Mouse (Mus musculus): ENCODE measurements at regions not wholly inside any gene's neighbourhood (a gene's known extent, or its start where the extent isn't known, plus 50 kb on each side); places are given as distances from the start of the nearest gene placed in this dataset.

DNA sequence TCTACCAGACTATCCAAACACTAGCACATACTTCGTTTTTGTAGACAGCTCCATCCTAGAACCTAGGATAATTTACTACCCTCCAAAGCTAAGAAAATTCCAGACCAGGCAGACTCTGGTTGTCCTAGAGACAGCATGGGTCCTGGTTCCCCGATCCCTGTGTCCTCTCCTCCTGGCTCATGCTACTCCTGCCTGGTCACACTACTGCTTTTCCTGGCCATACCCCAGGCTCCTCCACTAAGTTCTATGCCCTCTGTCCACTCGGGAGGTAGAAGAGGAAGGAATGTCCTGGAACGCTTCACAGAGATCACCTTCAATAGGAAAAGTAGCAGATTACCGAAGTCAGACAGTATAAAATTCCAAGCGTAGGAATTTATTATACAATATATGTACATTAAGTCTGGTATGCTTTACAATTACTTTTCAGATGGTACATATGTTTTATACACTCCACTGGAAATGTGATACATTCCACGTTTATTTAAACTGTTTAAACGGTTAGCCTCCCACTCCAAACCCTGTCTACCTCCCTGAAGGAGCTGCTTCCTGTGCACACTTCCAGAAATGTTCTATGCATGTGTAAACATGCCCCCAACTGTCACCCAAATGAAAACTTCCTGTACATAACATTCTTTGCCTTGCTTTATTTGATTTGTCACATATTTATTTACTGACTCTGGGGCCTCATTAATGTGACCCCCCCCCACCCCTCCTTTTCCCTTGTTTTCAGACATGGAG lies 151.6 kb downstream of the Adamts15 start:
- DNase-seq: no peak

GRCm38 (mm10) chr9:30769435-30769729 lies 152.9 kb downstream of the Adamts15 start:
- DNase-seq: no peak

GRCm38 (mm10) chr9:30768665-30769434 lies 153.4 kb downstream of the Adamts15 start:
- no peak for DNase-seq

- DNase-seq: no peak
These were observed 155.6 kb downstream of the Adamts15 start for GRCm38 (mm10) chr9:30766701-30767100.

- no peak for DNase-seq
These were observed 156.1 kb downstream of the Adamts15 start for GRCm38 (mm10) chr9:30766171-30766570.

- no peak for DNase-seq
These were observed 157.2 kb downstream of the Adamts15 start for GRCm38 (mm10) chr9:30765017-30765569.

DNA sequence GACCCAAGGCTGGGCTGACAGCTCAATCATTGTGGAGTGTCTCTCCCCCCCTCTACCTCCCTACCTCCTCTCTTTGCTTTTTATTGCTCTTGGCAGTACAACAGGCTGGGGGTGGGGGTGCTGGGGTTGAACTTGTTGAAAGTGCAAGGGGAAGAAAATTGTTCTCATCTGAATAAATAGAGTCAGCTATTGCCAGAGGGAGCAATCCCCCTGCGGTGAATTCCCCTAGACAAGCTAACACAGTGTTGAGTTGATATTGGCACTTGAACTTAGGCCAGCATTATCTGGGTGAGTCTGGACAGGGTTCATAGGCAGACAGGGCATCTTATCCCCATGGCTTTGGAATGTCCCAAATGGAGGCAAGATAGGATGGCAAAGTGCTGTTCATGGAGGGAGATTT lies 159.3 kb downstream of the Adamts15 start:
- DNase-seq: peak; percentile 5

GRCm38 (mm10) chr9:30758121-30758520 lies 164.1 kb downstream of the Adamts15 start:
- DNase-seq: no peak

DNA sequence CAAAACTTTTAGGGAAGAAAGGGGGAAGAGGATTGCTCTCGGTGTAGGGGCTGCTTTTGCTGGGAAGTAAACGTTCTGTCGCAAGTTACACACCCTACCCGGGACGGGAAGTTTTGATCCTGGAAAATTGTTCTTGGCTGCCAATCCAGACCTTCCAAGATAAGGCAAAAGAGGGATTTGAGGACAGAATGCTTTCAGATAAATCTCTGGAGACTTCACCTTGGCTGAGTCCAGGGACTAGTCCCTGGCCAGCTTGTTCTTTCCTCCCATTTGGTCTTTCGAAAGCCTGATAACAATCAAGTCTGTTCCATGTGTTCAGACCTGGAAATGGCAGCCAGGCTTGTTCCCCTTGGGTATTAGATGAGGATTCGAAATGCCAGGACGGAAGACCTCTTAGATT lies 164.8 kb downstream of the Adamts15 start:
- no peak for DNase-seq

DNA sequence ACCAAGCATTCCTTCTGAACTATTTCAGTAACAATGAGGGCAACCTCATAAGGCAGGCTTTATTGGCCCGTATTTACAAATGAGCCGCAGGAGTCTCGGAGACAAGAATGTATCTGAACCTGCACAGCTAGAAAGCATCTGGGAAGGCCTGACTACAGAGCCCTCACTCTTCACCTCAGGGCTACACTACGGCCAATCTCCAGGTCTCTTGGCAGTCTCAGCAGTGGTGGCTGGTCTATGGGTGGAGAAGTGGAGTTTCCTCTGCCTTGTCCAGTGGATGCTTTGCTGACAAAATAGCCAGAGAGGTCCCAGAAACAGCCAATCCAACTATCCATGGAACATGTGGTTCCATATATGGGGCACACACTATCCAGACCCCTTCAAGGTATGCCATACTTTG lies 165.5 kb downstream of the Adamts15 start:
- no peak for DNase-seq

DNA sequence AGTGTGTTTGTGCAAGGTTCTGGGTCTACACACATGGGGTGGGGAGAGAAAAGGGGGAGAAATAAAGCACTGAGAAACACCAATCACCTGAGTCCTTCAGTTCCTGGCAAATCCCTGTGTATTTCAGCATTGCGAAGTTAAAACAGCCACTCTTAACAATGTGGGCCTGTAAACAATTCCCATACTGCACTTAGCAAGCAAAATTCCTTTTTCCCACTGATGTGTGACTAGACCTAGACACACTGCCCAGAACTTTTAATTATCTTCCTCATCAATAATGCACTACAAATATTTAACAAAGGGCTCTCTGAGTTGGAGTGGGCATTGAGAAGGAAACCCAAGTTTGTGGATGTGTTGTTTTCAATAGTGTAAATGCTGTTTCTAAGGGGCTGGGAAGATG lies 166.7 kb downstream of the Adamts15 start:
- no peak for DNase-seq

GRCm38 (mm10) chr9:30754826-30755225 lies 167.4 kb downstream of the Adamts15 start:
- no peak for DNase-seq

- no peak for DNase-seq
These were observed 178.8 kb downstream of the Adamts15 start for GRCm38 (mm10) chr9:30743471-30743870.

DNA sequence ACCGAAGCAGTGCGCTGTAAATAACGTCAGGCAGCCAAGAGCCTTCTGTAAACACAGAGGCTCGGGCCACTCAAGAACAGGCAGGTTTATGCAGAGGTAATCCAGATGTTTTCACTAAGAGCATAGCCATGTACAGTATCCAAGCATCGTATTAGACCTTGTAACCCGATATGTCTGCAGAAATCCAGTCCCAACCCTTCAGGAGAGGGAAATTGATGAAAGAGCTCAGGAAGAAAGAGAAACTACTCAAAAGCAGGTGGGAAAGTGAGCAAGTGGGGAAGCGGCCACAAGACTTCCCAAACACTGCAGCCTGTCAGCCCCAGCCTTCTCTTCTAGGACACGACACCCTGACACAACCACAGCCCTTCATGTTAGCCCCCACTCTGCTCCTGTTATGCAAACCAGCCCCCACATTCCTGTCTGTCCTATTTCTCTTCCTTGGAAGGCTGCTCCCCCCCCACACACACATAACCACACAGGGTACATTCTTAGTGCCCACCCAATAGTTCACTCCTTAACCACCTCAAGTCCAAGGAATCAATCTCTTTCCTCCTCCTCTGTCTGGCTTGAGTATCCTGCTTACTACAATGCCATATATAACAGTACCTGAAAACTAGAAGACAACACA lies 179.7 kb downstream of the Adamts15 start:
- DNase-seq: no peak

GRCm38 (mm10) chr9:30731687-30732086 lies 190.6 kb downstream of the Adamts15 start:
- no peak for DNase-seq

GRCm38 (mm10) chr9:30723364-30724070 lies 198.7 kb downstream of the Adamts15 start:
- DNase-seq: no peak

GRCm38 (mm10) chr9:30721861-30722260 lies 200.4 kb downstream of the Adamts15 start:
- no peak for DNase-seq

DNA sequence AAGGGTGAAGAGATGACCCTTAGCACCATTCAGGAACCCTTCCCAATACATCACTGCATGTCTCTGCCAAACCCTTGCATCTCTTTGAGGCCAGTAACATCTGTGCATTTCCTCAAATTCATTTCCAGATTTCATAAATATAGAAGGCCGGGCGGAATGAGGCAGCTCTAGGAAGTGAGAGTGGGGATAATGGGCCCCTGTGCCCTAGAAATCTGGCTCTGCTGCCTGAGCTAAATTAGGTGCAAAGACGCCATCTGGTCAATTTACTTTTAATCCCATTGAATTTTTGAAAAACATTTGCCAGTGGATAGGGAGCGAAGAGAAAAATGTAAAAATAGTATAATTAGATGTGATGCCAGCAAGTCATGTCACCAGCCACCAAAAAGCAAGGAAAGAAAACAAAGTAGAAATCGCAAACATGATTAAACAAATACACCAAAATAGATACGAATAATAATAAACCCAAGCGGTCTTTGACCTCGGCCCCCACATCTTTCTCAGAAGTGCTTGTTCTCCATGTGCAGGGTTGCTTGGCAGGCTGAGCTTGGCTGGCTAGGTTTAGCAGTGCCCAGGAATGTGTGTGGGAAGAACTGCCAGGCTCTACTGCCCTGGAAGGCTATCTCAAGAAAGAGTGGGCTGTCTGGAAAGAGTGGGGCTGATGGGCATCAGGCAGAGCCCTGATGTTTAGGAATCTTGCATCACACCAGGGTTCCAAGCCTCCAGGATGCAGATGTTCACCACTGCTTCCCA lies 205.7 kb downstream of the Adamts15 start:
- peak; percentile 45 for DNase-seq

DNA sequence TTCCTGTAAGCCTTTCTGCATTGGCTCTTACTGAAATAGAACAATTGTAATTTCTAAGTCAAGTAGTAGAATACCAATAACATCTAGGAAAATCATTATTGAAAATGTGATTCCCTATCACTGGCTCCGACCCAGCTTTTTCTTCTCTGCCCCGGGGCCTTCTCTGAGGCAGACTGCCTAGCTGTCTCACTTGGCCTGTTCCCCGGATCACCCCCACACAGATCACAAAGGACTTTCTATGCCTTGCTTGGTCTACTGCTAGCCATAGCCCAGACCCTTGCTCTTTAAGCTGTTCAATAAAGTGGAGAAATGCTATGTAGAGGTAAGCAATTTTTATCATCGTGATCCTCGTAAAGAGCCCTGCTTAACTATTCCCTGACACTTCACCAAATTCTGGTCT lies 212.1 kb downstream of the Adamts15 start:
- no peak for DNase-seq

DNA sequence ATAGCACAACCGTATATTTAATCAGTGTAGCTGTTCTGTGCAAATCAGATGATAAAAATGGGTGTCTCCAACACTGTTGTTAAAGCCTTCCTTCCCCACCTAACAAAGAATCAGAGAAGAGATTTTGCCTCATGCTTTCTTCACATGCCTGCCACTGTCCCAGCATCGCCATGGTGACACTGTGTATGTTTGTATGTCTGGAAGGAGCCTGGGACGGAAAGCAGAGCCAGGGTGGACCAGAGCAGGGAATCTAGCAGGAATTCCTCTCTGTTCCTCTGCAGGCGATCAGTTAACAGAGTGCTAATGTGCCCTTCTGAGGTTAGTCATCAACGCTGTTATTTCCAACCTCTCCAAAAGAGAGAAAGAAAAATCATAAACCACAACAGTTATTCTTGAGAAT lies 222.4 kb downstream of the Adamts15 start:
- no peak for DNase-seq

- no peak for DNase-seq
These were observed 224.7 kb downstream of the Adamts15 start for GRCm38 (mm10) chr9:30697533-30697932.

GRCm38 (mm10) chr9:30668095-30668494 lies 241.2 kb downstream of the Snx19 start:
- no peak for DNase-seq

Measured in cerebellum, adult 9-10 months (tissue).